Mouse (Mus musculus): ENCODE results near the gene Vmn2r73.
"Not testable (repeated sequence)": the region's sequence is repeated elsewhere in the genome, so short reads cannot be mapped to it uniquely, and the experiment has no call there.

- TF ChIP-seq CTCF (IDR thresholded peaks at IDR 0.05; ENCODE audit: low read depth, low read length); POLR2A (IDR thresholded peaks at IDR 0.05; ENCODE audit: insufficient read depth, low read length): not testable (repeated sequence)
Measured at GRCm38 (mm10) chr7:85818092-85818491, 58.0 kb downstream of the Vmn2r73 start.
